Mouse (Mus musculus) G1E (cell line): Measurements from ENCODE around the gene Tmem63b.

Source experiments
- CTCF ChIP-seq: IDR thresholded peaks from 2 replicates; pipeline ENCODE4 v1.5.1; 2012; ENCODE audit warnings: low read depth, low read length, inconsistent platforms, mixed read lengths
- POLR2AphosphoS5 ChIP-seq: IDR thresholded peaks from 2 replicates; pipeline ENCODE4 v1.6.1; 2012; ENCODE audit warnings: low read depth, low read length, inconsistent platforms; ENCODE audit not compliant: insufficient replicate concordance
- TAL1 ChIP-seq: conservative IDR thresholded peaks from 2 replicates; pipeline ENCODE4 v1.6.1; 2012; ENCODE audit warnings: low read depth, low read length, inconsistent platforms, mixed read lengths

- TF ChIP-seq CTCF (no peak), POLR2AphosphoS5 (no peak), TAL1 (no peak)
Measured at GRCm38 (mm10) chr17:45689120-45689519, 2.4 kb upstream of the Tmem63b start.
